Mouse (Mus musculus): ENCODE data around the gene Dcdc2c. TPM values are rescaled to one million over a fixed set of nuclear protein-coding genes. Genes with fewer than 3 reads are reported as not detected.

Dcdc2c gene
- polyA plus RNA-seq, 1 experiment from 2014 or later: 0.12 TPM

GRCm38 (mm10) chr12:28432729-28433067 is 119.5 kb downstream of the Dcdc2c start:
- Histone ChIP-seq H3K4me3 (replicated peaks) (no peak overlapping the region), H3K36me3 (no peaks in the 10 kb centered on the region), H3K9me3 (no peaks in the 10 kb centered on the region), H3K4me2 (no peak overlapping the region), H3K4me1 (no peaks in the 10 kb centered on the region), H3K27ac (no peak overlapping the region), H3K27me3 (replicated peaks) (no peaks in the 10 kb centered on the region), H3K9ac (no peak overlapping the region)
- no peak for ATAC-seq (ENCODE audit: insufficient read depth, low FRiP score, low read depth)
- WGBS: 82% methylated on average over 3 of the region's 3 CpGs

GRCm38 (mm10) chr12:28431832-28432728 is 120.1 kb downstream of the Dcdc2c start:
- H3K9ac ChIP-seq: no peak overlapping the region
- no peaks in the 10 kb centered on the region for H3K9me3 ChIP-seq
- no peak overlapping the region for H3K27ac ChIP-seq
- 7% methylated on average over 19 of the region's 19 CpGs for WGBS
- H3K4me1 ChIP-seq: no peaks in the 10 kb centered on the region
- no peaks in the 10 kb centered on the region for H3K27me3 ChIP-seq (replicated peaks)
- no peak for ATAC-seq (ENCODE audit: insufficient read depth, low FRiP score, low read depth)
- peak overlapping the region; percentile 56 for H3K4me2 ChIP-seq
- H3K4me3 ChIP-seq (replicated peaks): peak overlapping the region; percentile 28
- no peaks in the 10 kb centered on the region for H3K36me3 ChIP-seq

- no peak overlapping the region for H3K9ac ChIP-seq
- H3K4me2 ChIP-seq: no peak overlapping the region
- no peaks in the 10 kb centered on the region for H3K9me3 ChIP-seq
- WGBS: 89% methylated on average over 5 of the region's 5 CpGs
- no peak overlapping the region for H3K27ac ChIP-seq
- no peak overlapping the region for H3K4me3 ChIP-seq (replicated peaks)
- no peak for ATAC-seq (ENCODE audit: insufficient read depth, low FRiP score, low read depth)
- no peaks in the 10 kb centered on the region for H3K36me3 ChIP-seq
- H3K4me1 ChIP-seq: no peaks in the 10 kb centered on the region
- H3K27me3 ChIP-seq (replicated peaks): no peaks in the 10 kb centered on the region
Measured at GRCm38 (mm10) chr12:28429856-28430255, 122.3 kb downstream of the Dcdc2c start.

- WGBS: 81% methylated on average over 4 of the region's 4 CpGs
- Histone ChIP-seq H3K4me1 (no peaks in the 10 kb centered on the region), H3K36me3 (no peaks in the 10 kb centered on the region), H3K9ac (no peak overlapping the region), H3K27me3 (replicated peaks) (no peaks in the 10 kb centered on the region), H3K4me2 (no peak overlapping the region), H3K27ac (no peak overlapping the region), H3K4me3 (replicated peaks) (no peak overlapping the region), H3K9me3 (no peaks in the 10 kb centered on the region)
- no peak for ATAC-seq (ENCODE audit: insufficient read depth, low FRiP score, low read depth)
Measured at GRCm38 (mm10) chr12:28416957-28417356, 135.2 kb downstream of the Dcdc2c start.

GRCm38 (mm10) chr12:28407656-28408405 is 144.4 kb downstream of the Dcdc2c start:
- no peak for ATAC-seq (ENCODE audit: insufficient read depth, low FRiP score, low read depth)
- Histone ChIP-seq H3K4me3 (replicated peaks) (no peak overlapping the region), H3K27ac (no peak overlapping the region), H3K36me3 (no peaks in the 10 kb centered on the region), H3K4me1 (no peaks in the 10 kb centered on the region), H3K27me3 (replicated peaks) (no peaks in the 10 kb centered on the region), H3K4me2 (no peak overlapping the region), H3K9ac (no peak overlapping the region), H3K9me3 (no peaks in the 10 kb centered on the region; the same call in 1 of the 2 replicates)
- WGBS: 84% methylated on average over 10 of the region's 10 CpGs

GRCm38 (mm10) chr12:28402256-28402655 is 149.9 kb downstream of the Dcdc2c start:
- Histone ChIP-seq H3K9ac (no peak overlapping the region), H3K4me2 (no peak overlapping the region), H3K9me3 (no peaks in the 10 kb centered on the region), H3K4me1 (no peaks in the 10 kb centered on the region), H3K27me3 (replicated peaks) (no peaks in the 10 kb centered on the region), H3K36me3 (no peaks in the 10 kb centered on the region), H3K4me3 (replicated peaks) (no peak overlapping the region), H3K27ac (no peak overlapping the region)
- WGBS: 84% methylated on average over 4 of the region's 4 CpGs
- ATAC-seq (ENCODE audit: insufficient read depth, low FRiP score, low read depth): no peak

GRCm38 (mm10) chr12:28401372-28401771 is 150.8 kb downstream of the Dcdc2c start:
- ATAC-seq (ENCODE audit: insufficient read depth, low FRiP score, low read depth): no peak
- 69% methylated on average over 5 of the region's 5 CpGs for WGBS
- Histone ChIP-seq H3K9me3 (no peaks in the 10 kb centered on the region), H3K9ac (no peak overlapping the region), H3K4me1 (no peaks in the 10 kb centered on the region), H3K4me3 (replicated peaks) (no peak overlapping the region), H3K4me2 (no peak overlapping the region), H3K36me3 (no peaks in the 10 kb centered on the region), H3K27ac (no peak overlapping the region), H3K27me3 (replicated peaks) (no peaks in the 10 kb centered on the region)

GRCm38 (mm10) chr12:28392129-28392528 is 160.1 kb downstream of the Dcdc2c start:
- no peak for ATAC-seq (ENCODE audit: insufficient read depth, low FRiP score, low read depth)
- H3K27ac ChIP-seq: no peak overlapping the region
- no peaks in the 10 kb centered on the region for H3K36me3 ChIP-seq
- WGBS: 29% methylated on average over 6 of the region's 6 CpGs
- H3K4me1 ChIP-seq: no peaks in the 10 kb centered on the region
- H3K9me3 ChIP-seq: no peaks in the 10 kb centered on the region
- H3K4me2 ChIP-seq: no peak overlapping the region
- no peaks in the 10 kb centered on the region for H3K27me3 ChIP-seq (replicated peaks)
- H3K4me3 ChIP-seq (replicated peaks): no peak overlapping the region
- no peak overlapping the region for H3K9ac ChIP-seq

Other genes with a start within 250 kb of the Dcdc2c start
- not detected in 2 replicates for gene Allc, start 30.1 kb upstream of the Dcdc2c start, polyA plus RNA-seq (2015; fragmentation: Nextera tagmentation; extraction: Ambion mirVana)
- 1.3 and 2.4 TPM in 2 replicates for gene Colec11, start 71.0 kb upstream of the Dcdc2c start, polyA plus RNA-seq (2015; fragmentation: Nextera tagmentation; extraction: Ambion mirVana)
- 607 and 697 TPM in 2 replicates for gene Rps7, start 83.6 kb upstream of the Dcdc2c start, polyA plus RNA-seq (2015; fragmentation: Nextera tagmentation; extraction: Ambion mirVana)
- gene Rnaseh1, start 97.2 kb upstream of the Dcdc2c start, polyA plus RNA-seq (2015; fragmentation: Nextera tagmentation; extraction: Ambion mirVana): 26.5 and 30.6 TPM in 2 replicates
- gene Adi1, start 122.8 kb upstream of the Dcdc2c start, polyA plus RNA-seq (2015; fragmentation: Nextera tagmentation; extraction: Ambion mirVana): 76.7 and 79.8 TPM in 2 replicates
- gene Trappc12, start 198.1 kb upstream of the Dcdc2c start, polyA plus RNA-seq (2015; fragmentation: Nextera tagmentation; extraction: Ambion mirVana): 32.5 and 35.5 TPM in 2 replicates
- 28.0 and 29.7 TPM in 2 replicates for gene Eipr1, start 199.4 kb upstream of the Dcdc2c start, polyA plus RNA-seq (2015; fragmentation: Nextera tagmentation; extraction: Ambion mirVana)

Data from stomach, embryonic 15.5 days (tissue).